Mouse (Mus musculus) midbrain, embryonic 10.5 days (tissue): ENCODE results near the gene Efr3b. TPM values are rescaled to one million over a fixed set of nuclear protein-coding genes. Genes with fewer than 3 reads are reported as not detected.

ENCODE experiments used
- DNase-seq: peaks from one replicate; pipeline ENCODE4 v3.0.0-alpha.2; 2017; ENCODE audit warnings: low spot score
- H3K27ac ChIP-seq: fragments of 300-500 bp; sonication (generic); replicated peaks from 2 replicates; pipeline ENCODE4 v1.5.1; 2016; ENCODE audit warnings: mild to moderate bottlenecking
- H3K27me3 ChIP-seq: fragments of 300-500 bp; sonication (generic); 2 replicates; pipeline ENCODE4 v1.6.1; 2016; ENCODE audit warnings: low read depth, mild to moderate bottlenecking; ENCODE audit not compliant: poor library complexity, severe bottlenecking
- H3K36me3 ChIP-seq: fragments of 300-500 bp; sonication (generic); 2 replicates; pipeline ENCODE4 v1.6.1; 2016; ENCODE audit warnings: mild to moderate bottlenecking, moderate library complexity
- H3K4me1 ChIP-seq: fragments of 300-500 bp; sonication (generic); 2 replicates; pipeline ENCODE4 v1.6.1; 2016
- H3K4me3 ChIP-seq: fragments of 300-500 bp; sonication (generic); 2 replicates; pipeline ENCODE4 v1.5.1; 2016; ENCODE audit warnings: mild to moderate bottlenecking, moderate library complexity
- H3K9me3 ChIP-seq: fragments of 300-500 bp; sonication (generic); replicated peaks from 2 replicates; pipeline ENCODE4 v1.6.1; 2016; ENCODE audit warnings: mild to moderate bottlenecking
- WGBS: fragments of 180-500 bp; shearing (Covaris S2); methylation state at CpG from one replicate; pipeline ENCODE4 v1.1.7; 2016; 5-methylcytosine and 5-hydroxymethylcytosine counted together
- polyA plus RNA-seq: library from polyadenylated mRNA; unstranded; fragments of >200 nt; fragmentation: Nextera tagmentation; extraction: Ambion mirVana; gene quantifications from 2 replicates; pipeline ENCODE4 v1.2.1, GENCODE M21; 2016

Efr3b gene
- polyA plus RNA-seq, 1 experiment from 2014 or later = 8.4 TPM

- WGBS = 86% methylated on average over 4 of the region's 4 CpGs
- no peak overlapping the region for H3K27ac ChIP-seq
- H3K9me3 ChIP-seq = no peaks in the 10 kb centered on the region
- no peak overlapping the region for H3K4me3 ChIP-seq
- no peaks in the 10 kb centered on the region for H3K36me3 ChIP-seq
- H3K27me3 ChIP-seq = no peaks in the 10 kb centered on the region
- H3K4me1 ChIP-seq = no peaks in the 10 kb centered on the region; the same call in 1 of the 2 replicates
- no peak for DNase-seq
These were observed 21.0 kb upstream of the Efr3b start for GRCm38 (mm10) chr12:4059683-4060082.

GRCm38 (mm10) chr12:4058321-4058720 lies 19.6 kb upstream of the Efr3b start:
- Histone ChIP-seq H3K4me1 (no peaks in the 10 kb centered on the region; the same call in 1 of the 2 replicates), H3K4me3 (no peak overlapping the region), H3K27me3 (no peaks in the 10 kb centered on the region), H3K9me3 (no peaks in the 10 kb centered on the region), H3K36me3 (no peaks in the 10 kb centered on the region), H3K27ac (no peak overlapping the region)
- 79% methylated on average over 9 of the region's 9 CpGs for WGBS
- DNase-seq = no peak

GRCm38 (mm10) chr12:4054845-4055244 lies 16.1 kb upstream of the Efr3b start:
- Histone ChIP-seq H3K36me3 (no peaks in the 10 kb centered on the region), H3K4me3 (no peak overlapping the region), H3K9me3 (no peaks in the 10 kb centered on the region), H3K27me3 (no peaks in the 10 kb centered on the region), H3K4me1 (no peaks in the 10 kb centered on the region; the same call in 1 of the 2 replicates), H3K27ac (no peak overlapping the region)
- 43% methylated on average over 4 of the region's 4 CpGs for WGBS
- DNase-seq = no peak

DNA sequence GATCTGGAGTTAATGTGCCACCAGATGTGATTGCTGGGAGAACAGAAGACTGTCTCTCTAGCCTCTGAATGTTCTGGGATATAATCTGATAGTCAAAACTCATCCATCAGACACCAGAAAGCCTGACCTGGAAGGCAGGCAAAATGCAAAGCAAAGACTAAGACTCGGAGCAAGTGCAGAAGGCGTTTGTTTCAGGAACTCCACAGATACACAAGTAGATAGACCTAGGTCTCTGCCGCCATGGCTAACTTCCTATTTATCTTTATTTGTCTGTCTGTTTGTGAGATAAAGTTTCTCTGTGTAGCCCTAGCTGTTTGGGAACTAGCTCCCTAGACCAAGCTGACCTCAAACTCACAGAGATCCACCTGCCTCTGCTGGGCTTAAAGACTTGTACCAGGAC lies 14.9 kb upstream of the Efr3b start:
- 88% methylated on average over 3 of the region's 3 CpGs for WGBS
- no peak overlapping the region for H3K27ac ChIP-seq
- DNase-seq = no peak
- H3K27me3 ChIP-seq = no peaks in the 10 kb centered on the region
- no peaks in the 10 kb centered on the region for H3K9me3 ChIP-seq
- H3K4me3 ChIP-seq = no peak overlapping the region
- H3K4me1 ChIP-seq = no peaks in the 10 kb centered on the region; the same call in 1 of the 2 replicates
- H3K36me3 ChIP-seq = no peaks in the 10 kb centered on the region

DNA sequence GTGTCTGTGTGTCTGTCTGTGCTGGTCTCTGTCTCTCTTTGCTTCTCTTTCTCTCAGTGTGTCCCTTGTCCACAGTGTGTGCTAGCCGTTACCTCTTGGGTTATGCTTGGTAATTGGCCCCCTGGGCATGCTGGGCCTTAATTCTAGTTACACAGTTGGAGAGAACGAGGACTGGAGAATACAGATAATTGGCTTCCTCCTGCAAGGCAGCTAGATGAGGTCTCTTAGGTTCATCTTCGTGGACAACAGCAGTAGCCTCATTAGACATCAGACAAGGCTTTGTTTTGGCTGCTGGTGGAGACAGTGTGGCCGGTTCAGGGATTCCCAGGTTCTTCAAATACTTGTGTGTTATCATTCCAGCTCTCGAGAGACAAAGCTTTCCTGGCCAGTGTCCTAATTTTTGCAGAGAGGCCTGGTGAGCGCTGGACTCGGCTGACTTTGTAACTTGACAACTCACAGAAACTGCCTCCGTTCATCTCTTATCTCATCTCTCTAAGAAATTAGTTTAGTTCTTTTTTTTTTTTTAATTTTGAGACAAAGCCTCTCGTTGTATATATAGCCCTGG lies 12.2 kb upstream of the Efr3b start:
- WGBS = 72% methylated on average over 9 of the region's 9 CpGs
- Histone ChIP-seq H3K27ac (no peak overlapping the region), H3K4me1 (peaks cover 2% of the 10 kb centered on the region; the same call in 1 of the 2 replicates), H3K9me3 (no peaks in the 10 kb centered on the region), H3K27me3 (no peaks in the 10 kb centered on the region), H3K4me3 (no peak overlapping the region), H3K36me3 (no peaks in the 10 kb centered on the region)
- DNase-seq = no peak

GRCm38 (mm10) chr12:4048031-4048430 lies 9.3 kb upstream of the Efr3b start:
- Histone ChIP-seq H3K36me3 (no peaks in the 10 kb centered on the region), H3K4me1 (0 out of 2 replicates have a peak, but pooled peaks cover 2% of the 10 kb centered on the region), H3K27me3 (no peaks in the 10 kb centered on the region), H3K27ac (no peak overlapping the region), H3K4me3 (no peak overlapping the region), H3K9me3 (no peaks in the 10 kb centered on the region)
- no peak for DNase-seq
- WGBS = 67% methylated on average over 6 of the region's 6 CpGs

DNA sequence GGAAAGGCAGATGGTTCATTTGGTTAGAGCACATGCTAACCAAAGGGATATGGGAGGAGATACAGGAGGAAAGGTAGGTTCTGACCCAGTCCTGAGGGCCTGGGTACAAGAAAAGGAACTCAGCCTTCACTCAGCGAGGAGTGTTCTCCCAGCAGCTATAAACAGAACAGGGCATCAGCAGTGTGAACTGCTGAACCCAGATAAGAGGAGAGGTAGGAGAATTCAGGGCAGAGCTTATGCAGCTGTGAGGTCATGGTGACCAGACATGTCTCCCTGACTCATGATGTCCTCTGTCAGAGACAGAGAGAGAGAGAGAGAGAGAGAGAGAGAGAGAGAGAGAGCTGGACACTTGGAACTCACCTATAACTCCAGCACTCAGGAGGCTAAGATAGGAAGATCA lies 7.3 kb upstream of the Efr3b start:
- WGBS = 90% methylated on average over 1 of the region's 1 CpGs

GRCm38 (mm10) chr12:4042411-4042810 lies 3.7 kb upstream of the Efr3b start:
- DNase-seq = no peak
- Histone ChIP-seq H3K27ac (no peak overlapping the region), H3K4me1 (peaks cover 18% of the 10 kb centered on the region), H3K27me3 (peaks cover 36% of the 10 kb centered on the region), H3K9me3 (no peaks in the 10 kb centered on the region), H3K4me3 (no peak overlapping the region), H3K36me3 (no peaks in the 10 kb centered on the region)
- WGBS = 80% methylated on average over 5 of the region's 5 CpGs

More for the DNA sequence above, 7.3 kb upstream of the Efr3b start:
- Histone ChIP-seq H3K4me1 (0 out of 2 replicates have a peak, but pooled peaks cover 2% of the 10 kb centered on the region), H3K9me3 (no peaks in the 10 kb centered on the region), H3K4me3 (no peak overlapping the region), H3K36me3 (no peaks in the 10 kb centered on the region), H3K27ac (no peak overlapping the region), H3K27me3 (peaks cover 8% of the 10 kb centered on the region)
- DNase-seq = no peak

DNA sequence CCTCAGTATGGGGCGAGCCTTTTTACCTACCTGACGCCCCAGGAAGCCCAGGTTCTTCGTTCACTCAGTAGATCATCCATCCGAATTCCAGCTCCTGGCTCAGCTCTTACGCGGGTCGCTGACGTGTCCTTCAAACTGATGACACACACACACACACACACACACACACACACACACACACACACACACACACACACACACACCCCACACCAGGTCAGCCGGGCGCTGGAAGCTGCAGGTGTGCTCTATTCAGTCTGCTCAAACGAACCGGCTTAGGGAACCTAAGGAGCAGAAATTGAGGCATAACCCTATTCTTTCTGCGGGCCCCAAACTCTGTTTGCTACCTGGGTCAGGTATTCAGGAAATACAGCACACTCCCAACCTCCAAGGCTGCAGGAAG lies 331 bp upstream of the Efr3b start:
- WGBS = 1% methylated on average over 13 of the region's 13 CpGs
- Histone ChIP-seq H3K4me1 (peaks cover 27% of the 10 kb centered on the region), H3K27ac (peak overlapping the region; percentile 92; the same call in 1 of the 2 replicates)

DNA sequence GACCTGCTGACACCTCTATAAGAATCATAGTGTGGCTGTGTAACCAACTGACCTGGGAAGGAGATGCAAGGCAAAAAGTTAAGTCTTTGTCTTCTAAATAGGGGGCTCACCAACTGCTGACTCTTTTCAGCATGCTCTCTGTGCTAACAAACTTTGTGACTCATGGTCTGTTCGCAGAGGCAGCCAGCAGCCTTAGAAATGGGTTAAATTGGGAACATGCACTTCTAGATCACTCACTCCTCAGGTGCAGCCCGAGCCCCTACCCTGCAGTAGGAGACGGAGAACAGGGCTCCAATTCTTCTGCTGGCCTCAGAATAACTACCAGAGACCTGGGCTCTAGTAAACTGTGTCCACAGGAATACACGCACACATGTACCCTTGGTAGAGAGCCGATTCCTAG lies 1.2 kb downstream of the Efr3b start:
- Histone ChIP-seq H3K4me1 (peaks cover 27% of the 10 kb centered on the region), H3K27ac (peak overlapping the region; percentile 92), H3K27me3 (peaks cover 51% of the 10 kb centered on the region), H3K4me3 (peak overlapping the region; percentile 87), H3K9me3 (no peaks in the 10 kb centered on the region), H3K36me3 (no peaks in the 10 kb centered on the region)
- WGBS = 31% methylated on average over 5 of the region's 5 CpGs
- no peak for DNase-seq

More for the DNA sequence above, 331 bp upstream of the Efr3b start:
- H3K4me3 ChIP-seq = peak overlapping the region; percentile 87
- peaks cover 51% of the 10 kb centered on the region for H3K27me3 ChIP-seq
- no peaks in the 10 kb centered on the region for H3K9me3 ChIP-seq
- no peaks in the 10 kb centered on the region for H3K36me3 ChIP-seq
- DNase-seq = no peak

DNA sequence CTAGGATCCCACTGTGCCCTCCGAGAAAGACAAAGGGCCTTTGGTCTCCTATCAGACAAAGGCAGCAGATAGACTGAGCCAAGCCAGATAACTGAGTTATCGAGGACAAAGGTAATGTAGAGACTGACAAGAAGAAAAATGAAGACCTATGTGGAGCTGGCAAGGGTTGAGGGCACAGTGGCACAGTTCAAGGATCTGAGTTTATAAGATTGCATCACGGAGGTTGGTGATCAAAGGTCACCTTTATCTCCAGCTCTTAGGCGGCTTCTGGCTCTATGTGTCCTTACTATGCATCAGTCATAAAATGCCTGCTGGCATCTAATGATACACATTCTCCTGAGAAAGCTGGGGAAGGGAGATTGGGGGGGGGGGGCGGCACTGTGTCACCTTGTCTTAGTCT lies 2.6 kb downstream of the Efr3b start:
- peaks cover 45% of the 10 kb centered on the region for H3K27me3 ChIP-seq
- no peaks in the 10 kb centered on the region for H3K36me3 ChIP-seq
- H3K9me3 ChIP-seq = no peaks in the 10 kb centered on the region
- no peak for DNase-seq
- H3K27ac ChIP-seq = no peak overlapping the region
- H3K4me3 ChIP-seq = no peak overlapping the region
- peaks cover 27% of the 10 kb centered on the region for H3K4me1 ChIP-seq
- 86% methylated on average over 5 of the region's 5 CpGs for WGBS

- Histone ChIP-seq H3K27me3 (no peaks in the 10 kb centered on the region), H3K4me3 (no peak overlapping the region), H3K36me3 (no peaks in the 10 kb centered on the region), H3K4me1 (no peaks in the 10 kb centered on the region), H3K9me3 (no peaks in the 10 kb centered on the region), H3K27ac (no peak overlapping the region)
- no peak for DNase-seq
- 78% methylated on average over 4 of the region's 4 CpGs for WGBS
These were observed 9.7 kb downstream of the Efr3b start for GRCm38 (mm10) chr12:4029064-4029463.

GRCm38 (mm10) chr12:4028516-4028915 lies 10.2 kb downstream of the Efr3b start:
- Histone ChIP-seq H3K27me3 (no peaks in the 10 kb centered on the region), H3K36me3 (no peaks in the 10 kb centered on the region), H3K9me3 (no peaks in the 10 kb centered on the region), H3K4me3 (no peak overlapping the region), H3K4me1 (no peaks in the 10 kb centered on the region), H3K27ac (no peak overlapping the region)
- 91% methylated on average over 11 of the region's 11 CpGs for WGBS
- DNase-seq = no peak
